Mouse (Mus musculus) retina, adult 2 months (tissue): ENCODE data around the gene Wdr27.
A peak's percentile ranks its signal among the peaks of the same experiment; 100 is the strongest.
"Not testable (repeated sequence)": the region's sequence is repeated elsewhere in the genome, so short reads cannot be mapped to it uniquely, and the experiment has no call there.

ENCODE experiments used
- DNase-seq: peaks from one replicate; pipeline ENCODE4 v3.0.0-alpha.2; 2012; ENCODE audit warnings: low read depth, low spot score

The Wdr27 gene

DNA sequence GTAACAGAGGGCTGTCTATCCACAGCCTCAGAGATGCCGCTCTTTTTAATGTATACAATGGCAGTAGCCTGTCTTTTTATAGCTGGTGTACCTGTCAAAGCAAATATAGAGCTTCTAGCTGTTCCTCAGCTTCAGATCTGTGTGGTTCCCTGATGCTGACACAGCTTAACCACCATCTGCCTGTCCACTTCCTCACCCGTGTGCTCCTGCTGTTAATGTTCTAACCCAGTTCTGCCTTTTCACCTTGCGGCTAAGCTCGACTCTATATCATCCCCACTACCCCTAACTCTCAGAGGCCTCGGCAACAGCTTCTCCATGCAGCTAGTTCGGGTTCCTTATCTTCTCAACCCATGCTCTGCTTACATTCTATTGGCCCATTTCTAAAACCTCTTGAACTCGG lies 12.3 kb downstream of the Wdr27 start:
- DNase-seq, result no peak

DNA sequence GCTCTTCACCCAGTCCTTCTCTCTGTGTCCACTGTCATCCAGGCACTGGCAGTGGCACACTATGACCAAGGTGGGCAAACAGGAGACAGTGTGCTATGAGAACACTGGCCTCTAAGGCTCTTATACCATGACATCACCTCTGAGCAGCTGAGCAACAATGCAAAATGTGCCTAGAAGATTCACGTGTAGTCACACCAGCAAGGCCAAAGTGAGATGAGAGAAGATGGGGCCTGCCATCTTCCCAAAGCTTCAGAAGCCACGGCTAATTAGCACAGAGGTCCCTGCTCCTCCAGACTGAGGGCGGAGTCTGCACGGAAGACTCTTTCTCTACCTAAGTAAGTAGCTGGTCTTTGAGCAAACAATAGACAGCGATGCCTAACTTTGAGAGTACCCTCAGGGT lies 14.3 kb downstream of the Wdr27 start:
- DNase-seq, result no peak

DNA sequence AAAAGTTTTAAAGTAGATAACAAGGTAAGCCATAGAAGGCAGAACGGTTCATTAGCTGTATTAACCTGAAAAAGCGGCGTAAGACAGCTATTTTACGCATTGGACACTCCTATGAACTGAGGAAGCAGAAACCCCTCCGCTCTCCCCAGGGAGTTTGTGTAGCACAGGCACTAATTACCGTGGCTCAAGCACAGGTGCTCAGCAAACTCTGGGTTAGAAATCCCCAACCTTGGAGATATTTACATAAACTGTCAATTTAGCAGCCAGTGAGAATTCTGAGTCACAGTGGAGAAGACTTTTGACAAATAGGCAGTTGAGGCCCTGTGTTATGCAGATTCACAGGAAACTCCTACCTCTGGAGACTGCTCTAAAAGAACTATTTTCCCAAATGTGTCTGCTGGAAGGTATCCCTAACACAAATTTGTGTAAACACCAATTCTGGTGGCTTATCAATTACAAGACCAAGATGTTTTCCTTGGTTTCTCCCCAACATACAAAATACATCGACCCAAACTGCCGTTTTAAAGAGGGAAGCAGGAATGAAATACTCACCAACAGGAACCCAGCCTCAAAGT lies 15.2 kb downstream of the Wdr27 start:
- no peak for DNase-seq

DNA sequence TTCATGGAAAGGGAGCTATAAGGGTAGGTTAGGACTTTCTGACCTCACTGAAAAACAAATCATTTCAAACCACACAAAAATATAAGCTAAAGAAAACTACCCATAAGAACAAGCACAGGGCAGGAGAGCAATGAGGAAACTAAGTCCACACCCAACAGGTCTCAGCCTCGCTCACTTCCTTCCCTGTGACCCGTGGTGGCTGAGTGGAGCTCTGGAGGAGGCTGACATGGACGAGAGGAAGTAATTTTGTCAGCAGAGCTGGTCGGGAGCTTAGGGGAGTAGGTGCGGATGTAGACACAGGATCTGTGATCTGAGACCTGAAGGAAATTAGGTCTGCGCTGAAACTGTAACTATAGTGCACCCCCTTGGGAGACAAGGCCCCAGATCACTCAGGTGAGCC lies 21.4 kb downstream of the Wdr27 start:
- no peak for DNase-seq

DNA sequence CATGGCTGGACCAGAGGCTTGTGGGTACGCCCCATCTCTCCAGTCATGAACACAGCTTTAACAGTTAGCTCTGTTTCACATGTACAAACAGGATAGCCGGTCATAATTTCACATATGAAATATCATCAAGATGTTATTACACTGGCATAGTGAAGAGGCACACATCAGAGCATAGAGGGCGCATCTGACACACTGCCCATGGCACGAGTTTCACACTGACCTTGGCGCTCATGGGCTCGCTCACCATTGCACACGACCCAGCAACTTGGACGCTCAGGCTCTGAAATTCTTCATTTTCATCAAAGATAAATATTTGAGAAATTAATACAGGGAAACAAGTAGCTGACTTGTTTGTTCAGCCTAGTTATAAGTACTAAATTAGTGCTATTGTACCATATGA lies 25.1 kb downstream of the Wdr27 start:
- DNase-seq, result no peak

DNA sequence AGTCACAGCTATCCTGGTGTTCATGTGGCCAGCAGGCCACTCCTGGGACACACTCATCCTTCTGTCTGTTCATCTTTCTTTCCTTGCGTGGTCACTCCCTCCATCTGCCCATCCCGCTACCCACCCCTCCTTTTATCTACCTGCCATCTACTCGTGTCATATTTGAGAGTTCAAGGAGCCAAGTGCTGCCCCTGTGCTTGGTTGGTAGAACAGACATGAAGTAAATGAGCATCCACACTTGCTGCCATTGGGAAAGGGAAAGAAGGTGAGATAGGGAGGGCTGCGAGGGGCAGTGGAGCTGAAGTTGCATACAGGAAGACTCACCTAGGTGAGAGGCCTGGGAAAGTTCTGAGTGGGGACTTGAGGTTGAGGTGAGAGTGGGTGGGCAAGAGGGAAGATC lies 28.6 kb downstream of the Wdr27 start:
- no peak for DNase-seq

DNA sequence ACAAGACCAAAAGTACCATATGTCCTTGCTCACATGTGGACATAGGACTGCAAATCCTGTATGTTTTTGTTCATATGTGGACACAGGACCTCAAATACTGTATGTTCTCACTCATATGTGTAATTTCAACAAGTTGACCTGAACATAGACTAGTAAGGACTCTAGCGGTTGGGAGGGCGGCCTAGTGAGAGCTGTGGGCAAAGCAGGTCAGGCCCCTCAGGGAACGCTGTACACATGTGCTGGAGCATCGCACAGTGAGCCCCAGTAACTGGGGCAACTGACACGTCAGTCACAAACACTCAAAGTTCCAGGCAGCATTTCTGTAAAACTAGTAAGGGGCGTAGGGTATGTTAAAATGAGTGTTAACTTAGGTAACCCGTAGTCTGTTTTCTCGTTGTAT lies 30.0 kb downstream of the Wdr27 start:
- no peak for DNase-seq

DNA sequence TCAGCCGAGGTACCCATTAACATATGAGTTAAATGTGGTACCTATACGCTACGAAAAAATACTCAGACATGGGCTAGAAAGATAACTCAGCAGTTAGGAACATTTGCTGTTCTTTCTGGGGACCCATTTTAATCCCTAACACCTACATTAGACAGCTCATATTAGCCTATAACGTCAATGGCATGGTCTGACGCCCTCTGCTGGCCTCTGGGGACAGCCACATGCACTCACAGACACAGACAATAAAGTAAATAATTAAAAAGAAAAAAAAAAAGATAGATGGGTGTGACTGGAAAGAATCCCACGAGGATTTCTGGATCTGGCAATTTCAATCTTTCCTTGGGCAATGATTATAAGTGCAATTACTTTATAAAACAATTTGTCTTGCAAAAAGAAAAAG lies 30.5 kb downstream of the Wdr27 start:
- DNase-seq, result no peak

DNA sequence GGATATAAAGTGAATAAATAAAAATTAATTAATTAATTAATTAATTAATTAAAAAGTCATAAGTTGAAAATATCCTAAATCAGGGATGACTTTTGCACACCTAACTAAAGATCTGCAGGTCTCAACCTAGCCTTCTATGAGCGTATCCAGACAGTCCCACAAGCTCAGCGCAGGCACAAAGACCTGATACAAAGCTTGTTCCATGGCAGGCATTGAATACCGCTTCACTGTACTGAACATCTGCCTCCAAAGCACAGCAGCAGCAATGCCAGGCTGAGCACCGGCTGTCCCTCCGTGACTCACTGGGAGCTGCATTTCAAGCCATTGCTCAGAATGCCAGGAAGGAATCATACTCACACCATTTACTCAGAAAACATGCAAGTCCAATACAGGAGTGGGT lies 32.2 kb downstream of the Wdr27 start:
- no peak for DNase-seq

DNA sequence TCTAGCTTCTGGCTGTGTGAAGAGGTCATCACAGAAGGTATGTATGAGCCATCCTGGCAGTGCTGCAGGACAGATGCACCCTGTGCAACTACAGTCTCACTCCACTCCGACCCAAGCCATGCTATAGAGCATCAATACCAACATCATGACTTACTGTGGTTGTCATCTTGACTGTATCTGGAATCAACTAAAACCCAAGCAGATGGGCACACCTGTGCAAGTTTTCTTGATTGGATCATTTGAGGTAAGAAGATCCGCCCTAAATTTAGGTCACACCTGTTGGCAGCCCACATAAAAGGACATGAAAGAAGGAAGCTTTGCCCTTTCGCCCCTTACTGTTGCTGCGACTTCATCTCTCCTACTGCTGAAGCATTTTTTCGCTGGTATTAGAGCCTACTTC lies 33.6 kb downstream of the Wdr27 start:
- DNase-seq, result no peak

DNA sequence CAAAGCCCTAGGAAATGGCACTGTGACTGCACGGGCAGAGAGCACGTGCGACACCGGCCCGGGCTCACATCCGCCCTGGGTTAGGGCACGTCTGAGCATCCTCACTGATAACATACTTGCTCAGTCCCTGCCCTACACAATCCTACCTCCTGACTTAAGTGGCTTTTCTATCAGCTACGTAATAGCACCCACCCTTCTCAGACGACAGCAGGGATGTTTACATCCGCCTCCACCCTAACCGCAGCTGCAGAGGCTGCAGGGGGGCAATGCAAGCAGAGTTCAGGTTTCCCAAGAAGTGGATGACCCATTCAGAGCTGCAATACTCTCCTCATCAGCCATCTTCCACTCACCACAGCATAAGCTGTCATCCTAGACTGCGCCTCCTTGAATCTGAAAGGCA lies 35.8 kb downstream of the Wdr27 start:
- no peak for DNase-seq

DNA sequence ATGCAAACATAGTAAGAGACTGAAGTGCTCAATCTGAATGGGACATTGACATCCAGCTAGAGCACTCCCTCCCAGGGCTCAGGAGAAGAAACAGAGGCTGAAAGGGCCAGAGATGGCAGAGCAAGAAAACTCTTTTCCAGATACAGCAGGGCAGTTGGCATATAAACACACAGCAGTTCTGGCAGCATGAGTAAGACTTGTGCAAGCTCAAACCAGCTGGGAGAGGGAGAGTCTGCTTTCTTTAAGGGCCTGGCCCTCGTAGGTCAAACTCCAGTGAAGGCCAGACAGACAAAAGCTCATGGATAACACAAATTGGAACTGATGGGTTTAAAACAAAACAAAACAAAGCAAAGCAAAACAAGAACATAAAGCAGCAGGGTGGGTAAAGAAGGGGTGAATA lies 36.3 kb downstream of the Wdr27 start:
- DNase-seq, result no peak

DNA sequence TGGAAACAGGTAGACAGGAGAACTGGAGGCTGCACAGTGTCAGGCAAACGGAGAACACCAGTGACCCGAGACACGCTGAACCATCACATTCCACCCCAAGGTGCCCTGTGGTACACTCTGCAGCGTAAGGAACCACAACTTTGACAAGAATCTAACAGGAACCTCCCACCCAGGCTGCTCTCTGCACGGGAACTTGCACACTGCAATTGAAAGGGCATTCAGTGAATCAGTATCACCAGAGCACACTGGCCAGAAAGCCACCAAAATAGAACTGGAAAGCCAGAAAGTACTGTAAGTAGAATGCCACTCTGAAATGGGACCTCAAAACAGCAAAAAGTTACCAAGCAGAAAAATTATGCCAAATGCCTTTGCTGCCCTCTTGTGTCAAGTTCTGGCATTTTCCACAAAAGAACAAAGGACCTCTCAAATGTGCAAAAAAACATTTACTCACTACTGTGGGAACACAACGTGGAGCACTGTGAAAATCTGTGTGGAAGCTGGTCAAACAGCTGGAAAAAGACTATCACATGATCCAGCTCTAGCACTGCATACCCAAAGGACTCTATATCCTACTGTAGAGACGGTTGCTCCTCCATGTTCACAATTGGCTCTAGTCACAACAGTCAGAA lies 38.2 kb downstream of the Wdr27 start:
- peak; percentile 38 for DNase-seq

DNA sequence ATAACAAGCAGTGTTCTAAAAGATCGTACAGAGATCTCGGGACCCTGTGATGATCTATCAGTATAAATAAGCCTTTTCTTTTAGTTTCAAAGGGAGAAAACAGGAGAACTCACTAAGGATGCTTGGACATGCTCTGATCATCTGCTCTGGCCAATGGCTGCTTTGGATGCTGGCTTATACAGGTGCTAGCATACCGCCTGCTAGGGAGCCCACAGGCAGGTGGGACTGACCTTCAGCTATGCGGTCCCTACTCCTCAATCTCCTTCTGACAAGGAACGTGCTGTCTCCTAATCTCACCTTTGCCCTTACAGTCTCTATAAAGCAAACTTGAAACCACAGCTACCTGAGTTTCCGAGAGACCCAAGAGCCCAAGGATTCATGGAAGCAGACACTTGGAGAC lies 38.8 kb downstream of the Wdr27 start:
- no peak for DNase-seq

DNA sequence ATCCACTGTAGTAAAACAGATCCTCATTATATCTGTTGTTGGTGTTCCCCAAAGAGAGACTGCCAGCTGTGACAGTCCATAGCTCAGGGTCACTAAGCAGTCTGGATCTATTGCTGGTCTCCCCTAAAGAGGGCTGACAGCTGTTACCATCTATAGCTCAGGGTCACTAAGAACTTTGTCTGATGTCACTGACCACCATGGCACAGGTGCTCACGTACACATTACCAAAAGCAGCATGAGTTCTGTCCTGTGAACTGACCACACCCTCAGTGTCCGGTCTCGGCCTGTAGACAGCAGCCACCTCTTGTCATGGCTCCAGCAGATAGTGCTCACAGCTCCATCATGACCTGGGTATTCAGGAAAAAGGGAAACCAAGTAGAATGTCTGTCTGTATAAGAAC lies 39.7 kb downstream of the Wdr27 start:
- no peak for DNase-seq

DNA sequence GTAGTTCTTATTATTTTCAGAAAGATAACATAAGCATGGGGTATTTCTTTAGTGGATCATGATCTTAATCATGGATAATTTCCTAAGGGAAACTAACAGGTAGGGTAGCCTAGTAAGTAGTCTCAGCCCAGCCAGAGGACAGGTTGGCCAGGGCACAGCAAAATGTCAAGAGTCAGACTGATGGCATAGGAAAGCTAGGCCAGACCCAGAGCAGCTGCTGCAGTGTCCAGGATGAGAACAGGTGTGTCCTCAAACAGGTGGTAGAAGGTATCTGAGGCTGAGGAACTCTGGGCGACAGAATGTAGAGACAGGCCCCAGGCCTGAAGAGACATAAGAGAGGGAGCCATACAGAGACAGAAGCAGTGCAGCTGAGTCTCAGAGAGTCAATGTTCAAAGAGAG lies 44.0 kb downstream of the Wdr27 start:
- DNase-seq, result no peak

DNA sequence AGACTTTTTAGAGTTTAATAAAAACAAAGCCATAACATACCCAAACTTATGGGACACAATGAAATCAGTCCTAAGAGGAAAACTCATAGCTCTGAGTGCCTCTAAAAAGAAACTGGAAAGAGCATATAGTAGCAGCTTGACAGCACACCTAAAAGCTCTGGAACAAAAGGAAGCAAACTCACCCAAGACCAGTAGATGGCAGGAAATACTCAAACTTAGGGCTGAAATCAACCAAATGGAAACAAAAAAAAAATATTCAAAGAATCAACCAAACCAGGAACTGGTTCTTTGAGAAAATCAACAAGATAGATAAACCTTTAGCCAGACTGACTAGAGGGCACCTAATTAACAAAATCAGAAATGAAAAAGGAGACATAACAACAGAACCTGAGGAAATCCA lies 47.9 kb downstream of the Wdr27 start:
- not testable (repeated sequence) for DNase-seq

DNA sequence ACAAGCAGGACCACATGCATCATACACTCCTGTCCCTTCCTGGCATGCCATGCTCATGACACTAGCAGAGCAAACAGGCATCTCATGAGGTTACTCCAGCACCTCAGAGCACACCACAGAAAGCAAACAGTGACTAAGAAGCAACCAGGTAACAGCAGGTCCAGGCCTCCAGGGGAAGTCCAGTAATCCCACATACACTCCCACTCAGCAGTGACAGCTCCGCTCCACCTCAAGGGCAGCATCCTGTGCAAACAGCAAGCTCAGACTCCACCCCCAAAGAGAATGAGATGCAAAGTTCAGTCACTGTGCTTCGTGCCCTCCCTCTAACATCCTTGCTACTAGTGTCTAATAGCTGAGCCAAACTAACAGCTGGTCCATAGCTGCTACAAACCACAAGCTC lies 56.0 kb downstream of the Wdr27 start:
- DNase-seq, result no peak

DNA sequence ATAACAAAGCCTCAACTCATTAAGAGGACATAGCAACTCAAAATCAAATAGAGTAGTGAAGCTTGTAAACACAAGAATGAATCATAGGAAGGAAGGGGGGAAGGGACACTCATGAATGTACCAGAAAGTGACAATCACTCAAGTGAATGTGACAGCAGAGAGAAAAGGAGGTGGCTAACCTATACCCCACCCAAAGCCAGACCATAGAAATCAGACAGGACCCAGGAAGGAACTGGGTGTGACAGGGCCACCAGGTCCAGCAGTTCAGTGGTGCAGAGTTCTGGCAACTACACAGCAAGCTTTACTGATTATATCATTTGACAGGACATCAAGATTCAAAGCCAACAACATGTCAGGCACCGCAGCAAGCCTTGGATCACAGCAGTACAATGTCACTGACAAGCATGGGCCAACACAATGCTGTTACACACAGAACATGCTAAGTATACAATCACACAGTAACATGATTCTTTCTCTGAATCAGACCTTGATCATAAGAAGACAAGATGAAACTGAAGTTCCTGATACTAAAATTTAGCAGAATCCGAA lies 68.2 kb downstream of the Wdr27 start:
- no peak for DNase-seq

DNA sequence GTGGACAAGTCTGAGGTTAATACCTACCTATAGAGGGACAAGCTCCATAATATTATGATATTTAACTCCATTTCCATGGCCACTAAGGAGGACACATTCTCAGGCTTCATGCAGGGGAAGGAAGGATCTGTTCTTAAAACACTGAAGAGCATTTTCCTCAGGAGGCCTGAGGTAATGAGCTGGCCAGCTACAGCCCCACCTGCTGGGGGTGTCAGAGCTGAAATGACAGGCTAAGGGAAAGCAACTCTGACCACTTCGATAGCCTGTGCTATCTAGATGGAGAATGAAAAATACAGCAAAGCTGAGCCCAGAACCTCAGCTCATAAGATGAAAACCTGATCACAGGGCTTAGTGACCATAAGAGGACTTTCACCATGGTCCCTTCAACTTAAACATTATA lies 82.7 kb downstream of the Wdr27 start:
- DNase-seq, result no peak

DNA sequence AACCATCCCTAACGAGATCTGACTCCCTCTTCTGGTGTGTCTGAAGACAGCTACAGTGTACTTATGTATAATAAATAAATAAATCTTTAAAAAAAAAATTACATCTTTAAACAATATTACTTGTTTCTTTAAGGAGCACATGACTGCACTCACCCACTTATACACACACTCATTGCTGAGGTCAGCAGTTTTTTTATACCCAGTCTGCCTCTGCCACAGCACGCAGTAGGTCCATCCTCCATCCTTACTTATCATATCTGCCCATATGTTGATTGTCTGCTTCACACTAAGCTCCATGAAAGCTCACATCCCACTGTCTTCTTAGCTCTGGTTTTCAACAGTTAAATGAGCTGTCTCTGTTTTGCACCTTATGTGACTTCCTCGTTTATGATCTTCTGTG lies 95.2 kb downstream of the Wdr27 start:
- no peak for DNase-seq

DNA sequence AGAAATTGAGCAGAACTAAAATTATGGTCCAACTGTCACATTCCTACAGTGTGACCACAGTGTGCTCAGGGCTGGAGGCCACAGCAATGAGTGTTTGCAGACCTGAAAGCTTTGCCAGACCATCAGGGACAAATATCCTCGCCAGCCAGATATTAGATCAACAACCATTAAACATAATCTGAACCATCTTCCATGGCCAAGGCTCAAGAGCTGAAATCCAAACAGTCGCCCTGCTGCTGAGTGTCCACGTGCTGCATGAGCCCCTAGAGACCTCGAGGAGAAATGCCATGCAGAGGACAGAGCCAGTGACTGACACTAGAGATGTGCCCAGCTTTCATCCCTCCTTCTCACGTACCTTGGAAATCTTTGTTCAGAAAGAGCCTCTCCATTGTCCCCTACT lies 96.1 kb downstream of the Wdr27 start:
- no peak for DNase-seq

DNA sequence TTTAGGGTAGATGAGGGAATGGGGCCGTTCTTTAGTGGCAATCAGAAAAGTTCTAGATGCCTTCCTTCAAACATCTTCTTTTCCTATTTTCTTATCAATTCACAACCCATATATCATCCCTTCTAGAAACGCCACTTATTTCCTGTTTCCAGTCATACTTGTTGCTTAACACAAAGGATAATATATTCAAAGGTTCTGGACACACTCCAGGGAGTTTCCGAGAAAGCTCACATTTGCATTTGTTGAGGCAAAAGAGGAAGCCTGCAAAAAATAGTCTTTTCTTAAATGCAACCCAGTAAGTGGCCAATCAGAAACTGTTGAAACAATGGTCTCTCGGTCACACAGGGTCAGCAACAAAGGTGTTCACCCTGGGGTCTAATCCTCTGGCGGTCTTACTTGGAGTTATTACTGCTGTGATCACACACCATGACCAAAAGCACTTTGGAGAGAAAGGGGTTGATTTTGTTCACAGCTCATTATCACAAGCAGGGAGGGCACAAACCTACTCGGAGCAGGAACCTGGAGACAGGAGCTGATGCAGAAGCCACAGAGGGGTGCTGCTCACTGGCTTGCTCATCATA lies 116.2 kb downstream of the Wdr27 start:
- no peak for DNase-seq
